Mouse (Mus musculus) adrenal gland, adult 18-20 months (tissue): ENCODE data around the gene Olfr1383. TPM values are rescaled to one million over a fixed set of nuclear protein-coding genes. Genes with fewer than 3 reads are reported as not detected.
"Not testable (repeated sequence)": the region's sequence is repeated elsewhere in the genome, so short reads cannot be mapped to it uniquely, and the experiment has no call there.

Source experiments
- DNase-seq, 2 experiments: peaks; one replicate each; pipeline ENCODE4 v3.0.0; 2021 to 2022; ENCODE audit warnings: low spot score in 2 of 2
- long read RNA-seq, 2 experiments: library from polyadenylated mRNA; stranded (forward); transcript quantifications; one replicate each; pipeline ENCODE4 v2.0.0; 2021
- total RNA-seq, 2 experiments: library from RNA; stranded (reverse); gene quantifications; 1 replicate in 1 of 2; 2 replicates in 1 of 2; pipeline ENCODE4 v1.2.3; 2021

Gene Olfr1383
- under 1 TPM; 0.56 to 0.61 TPM for total RNA-seq
- long read RNA-seq, experiment 1: 0 reads
- long read RNA-seq, experiment 2: 0 reads

DNA sequence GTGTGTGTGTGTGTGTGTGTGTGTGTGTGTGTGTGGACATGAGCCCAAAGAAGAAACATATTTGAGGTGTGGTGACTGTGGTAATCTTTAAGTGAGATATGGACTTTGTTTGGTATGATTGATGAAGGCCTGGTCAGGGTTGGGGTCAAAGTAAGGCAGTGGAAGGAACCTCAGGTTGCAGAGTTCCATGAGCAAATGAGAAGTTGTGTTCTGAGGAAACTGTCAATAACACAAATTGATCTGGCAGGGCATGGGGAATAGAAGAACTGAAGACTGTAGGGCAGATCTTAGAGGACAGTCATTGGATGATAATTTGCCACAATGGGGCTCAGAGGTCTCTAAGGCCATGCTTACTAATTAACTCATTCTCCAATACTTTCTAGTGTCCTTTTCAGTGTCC lies at the start of gene Olfr1383:
Gene Olfr1383, plus strand, starts transcription at position 301 of the 400 bp plus-strand sequence.
- DNase-seq: no peak

DNA sequence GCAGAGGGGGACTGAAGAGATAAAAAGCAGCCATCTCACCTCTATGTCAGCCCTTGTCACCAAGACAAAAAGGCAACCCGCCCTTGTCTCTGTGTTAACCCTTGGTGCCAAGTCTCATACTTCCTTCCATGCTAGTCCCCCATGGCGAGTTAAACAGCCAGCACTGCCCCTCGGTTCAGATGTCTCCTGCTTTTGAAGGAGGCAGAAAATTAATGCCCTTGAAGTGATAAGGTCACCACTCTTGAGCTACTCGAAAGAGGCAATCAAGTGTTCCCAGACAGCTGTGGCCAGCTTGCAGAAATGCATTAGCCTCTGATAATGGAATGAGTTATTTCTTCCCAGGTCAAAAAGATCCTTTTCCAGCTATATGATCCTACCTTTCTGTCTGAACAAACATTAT lies 33.5 kb upstream of the Olfr1383 start:
- no peak for DNase-seq

DNA sequence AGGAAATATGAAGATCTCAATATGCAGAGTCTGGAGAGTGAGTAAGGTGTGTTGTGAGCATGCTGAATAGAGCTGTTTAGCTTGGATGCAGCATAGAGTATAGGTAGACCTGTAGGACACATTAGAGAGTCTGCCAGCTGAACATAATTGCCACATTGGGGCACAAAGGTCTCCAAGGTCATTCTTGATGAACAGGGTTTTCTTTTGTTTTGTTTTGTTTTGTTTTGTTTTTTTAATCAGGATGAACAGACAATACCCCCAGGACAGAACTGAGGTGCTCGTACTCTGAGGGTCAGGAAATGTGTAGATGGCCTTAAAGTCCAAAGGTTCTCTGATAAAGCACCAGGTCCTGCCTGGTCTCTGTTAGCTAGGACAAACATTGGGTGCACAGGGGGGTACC lies 30.7 kb upstream of the Olfr1383 start, which contains the start of gene Olfr1385:
Gene Olfr1385, plus strand, starts transcription at position 301 of the 400 bp plus-strand sequence.
- not testable (repeated sequence) for DNase-seq

DNA sequence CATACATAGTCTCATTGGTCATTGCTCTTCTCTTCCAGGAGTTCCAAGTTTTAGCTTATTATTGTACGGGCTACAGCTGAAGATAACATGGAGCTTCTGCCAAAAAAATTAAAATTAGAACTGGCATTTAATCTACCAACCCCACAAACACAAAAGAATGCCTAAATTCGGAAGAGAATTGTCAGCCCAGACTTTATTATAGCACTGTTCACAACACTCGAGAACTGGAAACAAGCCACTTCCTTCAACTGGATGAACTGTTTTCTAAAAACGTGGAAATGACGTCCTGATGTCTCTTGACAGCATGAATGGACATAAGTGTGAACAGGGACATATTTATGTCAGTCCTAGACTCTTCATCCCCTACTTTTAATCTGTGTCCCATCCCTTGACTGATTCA lies 1.4 kb upstream of the Olfr1383 start:
- no peak for DNase-seq

DNA sequence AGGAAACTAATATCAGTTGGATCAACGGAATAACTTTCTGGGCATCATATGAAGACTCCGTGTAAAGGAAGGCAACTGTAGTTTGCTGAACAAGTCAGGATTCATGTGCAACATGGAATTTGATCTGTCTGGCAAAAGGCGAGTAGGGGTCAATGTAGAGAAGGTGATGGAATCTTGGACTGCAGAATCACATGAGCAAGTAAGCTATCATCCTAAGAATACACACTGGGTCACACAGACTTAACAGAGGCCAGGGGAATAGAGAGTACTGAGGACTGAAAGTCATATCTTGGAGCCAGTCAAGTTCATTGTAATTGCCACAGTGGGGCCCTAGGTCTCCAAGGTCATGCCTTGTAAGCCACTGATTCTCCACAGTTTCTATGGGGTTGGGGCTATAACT lies 8.5 kb downstream of the Olfr1383 start, which contains the start of gene Olfr1382:
Gene Olfr1382, plus strand, starts transcription at position 301 of the 400 bp plus-strand sequence.
- no peak for DNase-seq

DNA sequence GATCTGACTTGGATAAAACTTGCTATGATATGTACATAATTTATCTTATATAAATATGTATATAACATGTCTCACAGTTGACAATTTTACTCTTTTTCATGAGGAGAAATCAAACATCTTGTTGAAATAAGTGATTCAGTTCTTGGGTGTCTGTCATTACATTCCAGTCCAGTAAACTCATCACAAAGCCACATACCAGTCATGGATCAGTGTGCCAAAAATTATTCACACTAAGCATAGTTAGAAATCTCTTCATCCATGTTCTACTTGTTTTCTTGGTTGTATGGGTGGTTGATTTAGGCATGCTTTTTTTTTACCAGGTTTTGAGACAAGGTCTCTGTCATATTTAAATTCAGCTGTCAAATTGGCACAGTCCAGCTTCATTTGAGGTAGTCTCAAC lies 13.3 kb downstream of the Olfr1383 start:
- DNase-seq: no peak

DNA sequence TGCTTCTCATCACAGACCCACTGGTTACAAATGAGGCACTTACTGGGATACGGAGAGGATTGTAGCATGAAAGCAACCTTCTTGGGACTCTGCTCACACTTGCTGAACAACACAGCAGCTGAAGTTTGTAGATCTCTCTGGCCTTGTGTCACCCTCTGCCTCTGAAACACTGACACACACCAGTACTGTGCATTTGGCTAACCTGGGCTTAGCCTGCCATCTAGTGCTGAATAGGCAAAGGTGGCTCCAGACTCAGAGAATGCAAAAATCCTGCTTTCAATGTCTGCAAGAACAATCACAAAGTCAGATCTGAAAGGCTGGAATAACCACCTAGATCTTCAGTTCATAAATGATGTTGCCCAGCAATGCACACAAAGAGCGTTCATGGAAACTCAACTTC lies 17.2 kb downstream of the Olfr1383 start:
- DNase-seq: not testable (repeated sequence)

DNA sequence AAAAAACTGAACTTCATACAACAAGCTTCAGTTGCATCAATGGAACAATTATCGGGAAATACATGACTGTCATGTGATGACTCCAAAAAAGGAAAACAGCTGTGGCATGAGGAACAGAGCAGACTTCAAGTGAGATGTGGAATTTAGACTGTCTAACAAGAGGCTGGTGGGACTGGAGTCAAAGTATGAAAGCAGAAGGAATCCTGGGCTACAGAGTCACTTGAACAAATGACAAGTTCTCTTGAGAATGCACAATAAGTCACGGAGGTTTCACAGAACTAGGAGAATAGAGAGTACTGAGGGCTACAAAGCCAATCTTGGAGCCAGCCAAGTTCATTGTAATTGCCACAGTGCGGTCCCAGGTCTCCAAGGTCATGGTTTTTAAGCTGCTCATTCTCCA lies 23.7 kb downstream of the Olfr1383 start, which contains the start of gene Olfr1381:
Gene Olfr1381, plus strand, starts transcription at position 301 of the 400 bp plus-strand sequence.
- not testable (repeated sequence) for DNase-seq

DNA sequence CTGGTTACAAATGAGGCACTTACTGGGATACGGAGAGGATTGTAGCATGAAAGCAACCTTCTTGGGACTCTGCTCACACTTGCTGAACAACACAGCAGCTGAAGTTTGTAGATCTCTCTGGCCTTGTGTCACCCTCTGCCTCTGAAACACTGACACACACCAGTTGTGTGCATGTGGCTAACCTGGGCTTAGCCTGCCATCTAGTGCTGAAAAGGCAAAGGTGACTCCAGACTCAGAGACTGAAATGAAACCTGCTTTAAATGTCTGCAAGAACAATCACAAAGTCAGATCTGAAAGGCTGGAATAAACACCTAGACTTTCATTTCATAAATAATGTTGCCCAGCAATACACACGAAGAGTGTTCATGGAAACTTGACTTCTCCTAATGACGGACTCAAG lies 34.6 kb downstream of the Olfr1383 start:
- DNase-seq: not testable (repeated sequence)

DNA sequence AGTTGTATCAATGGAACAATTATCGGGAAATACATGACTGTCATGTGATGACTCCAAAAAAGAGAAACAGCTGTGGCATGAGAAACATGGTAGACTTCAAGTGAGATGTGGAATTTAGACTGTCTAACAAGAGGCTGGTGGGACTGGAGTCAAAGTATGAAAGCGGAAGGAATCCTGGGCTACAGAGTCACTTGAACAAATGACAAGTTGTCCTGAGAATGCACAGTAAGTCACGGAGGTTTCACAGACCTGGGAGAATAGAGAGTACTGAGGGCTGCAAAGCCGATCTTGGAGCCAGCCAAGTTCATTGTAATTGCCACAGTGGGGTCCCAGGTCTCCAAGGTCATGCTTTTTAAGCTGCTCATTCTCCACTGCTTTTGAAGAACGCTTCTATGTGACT lies 37.1 kb downstream of the Olfr1383 start, which contains the start of gene Olfr1380:
Gene Olfr1380, plus strand, starts transcription at position 301 of the 400 bp plus-strand sequence.
- DNase-seq: not testable (repeated sequence)

DNA sequence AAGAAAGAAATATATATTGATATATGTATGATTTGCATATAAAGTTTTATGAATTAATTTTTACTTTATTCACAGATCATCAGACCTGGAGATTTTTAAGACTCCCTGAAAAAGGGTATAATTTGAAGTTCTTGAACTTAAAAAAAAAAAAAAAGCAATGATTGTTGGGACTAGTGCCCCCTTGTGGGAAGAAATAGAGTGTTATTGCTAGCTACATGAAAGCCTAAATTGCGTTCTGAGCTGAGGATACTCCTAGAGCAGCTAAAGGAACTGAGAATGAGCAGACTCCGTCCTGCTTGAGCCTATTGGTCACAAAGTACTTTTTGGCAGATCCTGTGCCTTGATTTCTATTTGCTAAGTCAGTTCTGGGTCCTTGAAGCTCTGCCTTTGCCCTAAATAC lies 55.6 kb downstream of the Olfr1383 start:
- DNase-seq: not testable (repeated sequence)

Other genes with a start within 250 kb of the Olfr1383 start
- gene Olfr1393, start 241.3 kb upstream of the Olfr1383 start, total RNA-seq: not detected
- gene Olfr1392, start 234.4 kb upstream of the Olfr1383 start, total RNA-seq: under 1 TPM in 1 of 2 experiments, not detected in 1; 0.10 TPM
- gene Olfr10, start 214.9 kb upstream of the Olfr1383 start, total RNA-seq: not detected
- not detected for gene Olfr1391, start 196.9 kb upstream of the Olfr1383 start, total RNA-seq
- gene Olfr1390, start 184.5 kb upstream of the Olfr1383 start, total RNA-seq: not detected
- not detected for gene Olfr1389, start 96.6 kb upstream of the Olfr1383 start, total RNA-seq
- under 1 TPM in 1 of 2 experiments, not detected in 1; 0.17 TPM for gene Olfr1388, start 83.0 kb upstream of the Olfr1383 start, total RNA-seq
- gene Olfr1387, start 64.3 kb upstream of the Olfr1383 start, total RNA-seq: not detected
- not detected for gene Olfr1386, start 54.6 kb upstream of the Olfr1383 start, total RNA-seq
- gene Olfr1385, start 30.6 kb upstream of the Olfr1383 start, total RNA-seq: not detected
- not detected for gene Olfr1384, start 12.9 kb upstream of the Olfr1383 start, total RNA-seq
- not detected for gene Olfr1382, start 8.6 kb downstream of the Olfr1383 start, total RNA-seq
- gene Olfr1381, start 23.8 kb downstream of the Olfr1383 start, total RNA-seq: not detected
- not detected for gene Olfr1380, start 37.2 kb downstream of the Olfr1383 start, total RNA-seq
- gene Flt4, start 89.6 kb downstream of the Olfr1383 start, total RNA-seq: 10 to 100 TPM; 14.4 to 14.5 TPM
- gene Scgb3a1, start 144.0 kb downstream of the Olfr1383 start, total RNA-seq: not detected
- 10 to 100 TPM; 34.5 to 42.0 TPM for gene Cnot6, start 193.1 kb downstream of the Olfr1383 start, total RNA-seq